Mouse (Mus musculus) inflammation-experienced regulatory T-cells, adult 16 weeks (primary cell): ENCODE data around the gene Sinhcaf. TPM values are rescaled to one million over a fixed set of nuclear protein-coding genes. Genes with fewer than 3 reads are reported as not detected.

ENCODE experiments used
- polyA plus RNA-seq: library from polyadenylated mRNA; unstranded; fragments of 100-300 nt; shearing (Covaris generic); gene quantifications from one replicate; pipeline ENCODE4 v1.2.1, GENCODE M21; 2017

Sinhcaf gene
- 51.5 TPM for polyA plus RNA-seq

GRCm38 (mm10) chr6:148946409-148946742 is at the start of gene Sinhcaf:
Gene Sinhcaf, minus strand, starts transcription at chr6:148946467.

GRCm38 (mm10) chr6:148895773-148896506 is 50.3 kb downstream of the Sinhcaf start, which contains the start of gene Caprin2:
Gene Caprin2, minus strand, starts transcription at chr6:148896237.

Other genes with a start within 250 kb of the Sinhcaf start
- gene Ipo8, start 115.0 kb downstream of the Sinhcaf start, polyA plus RNA-seq, result 63.3 TPM
- 6.6 TPM for gene Caprin2, start 50.2 kb downstream of the Sinhcaf start, polyA plus RNA-seq
- 0.28 TPM for gene Dennd5b, start 155.2 kb upstream of the Sinhcaf start, polyA plus RNA-seq
- gene Gm10203, start 183.7 kb upstream of the Sinhcaf start, polyA plus RNA-seq, result not detected
- gene Etfbkmt, start 193.4 kb upstream of the Sinhcaf start, polyA plus RNA-seq, result 80.6 TPM
- gene Amn1, start 242.2 kb upstream of the Sinhcaf start, polyA plus RNA-seq, result 40.8 TPM